Mouse (Mus musculus) forebrain, embryonic 12.5 days (tissue): ENCODE data around the gene Cisd2. TPM values are rescaled to one million over a fixed set of nuclear protein-coding genes. Genes with fewer than 3 reads are reported as not detected.

Source experiments
- ATAC-seq: fragments of 200-750 bp; cut with Nextera tagmentation; 2 replicates; pipeline ENCODE4 v1.8.0; 2017; ENCODE audit warnings: moderate TSS enrichment; ENCODE audit not compliant: low FRiP score
- H3K27ac ChIP-seq: fragments of 300-500 bp; sonication (generic); 2 replicates; pipeline ENCODE4 v1.5.1; 2016; ENCODE audit warnings: mild to moderate bottlenecking
- H3K27me3 ChIP-seq: fragments of 300-500 bp; sonication (generic); 2 replicates; pipeline ENCODE4 v1.6.1; 2016; ENCODE audit warnings: mild to moderate bottlenecking
- H3K36me3 ChIP-seq: fragments of 300-500 bp; sonication (generic); replicated peaks from 2 replicates; pipeline ENCODE4 v1.6.1; 2016; ENCODE audit warnings: mild to moderate bottlenecking
- H3K4me1 ChIP-seq: fragments of 300-500 bp; sonication (generic); 2 replicates; pipeline ENCODE4 v1.6.1; 2016
- H3K4me2 ChIP-seq: fragments of 300-500 bp; sonication (generic); 2 replicates; pipeline ENCODE4 v1.6.1; 2016; ENCODE audit warnings: mild to moderate bottlenecking, moderate library complexity
- H3K4me3 ChIP-seq: fragments of 300-500 bp; sonication (generic); replicated peaks from 2 replicates; pipeline ENCODE4 v1.5.1; 2016; ENCODE audit warnings: mild to moderate bottlenecking
- H3K9ac ChIP-seq: fragments of 300-500 bp; sonication (generic); 2 replicates; pipeline ENCODE4 v1.6.1; 2016; ENCODE audit warnings: mild to moderate bottlenecking
- H3K9me3 ChIP-seq: fragments of 300-500 bp; sonication (generic); 2 replicates; pipeline ENCODE4 v1.6.1; 2016
- WGBS: fragments of 180-500 bp; shearing (Covaris S2); methylation state at CpG from one replicate; pipeline ENCODE4 v1.1.7; 2016; 5-methylcytosine and 5-hydroxymethylcytosine counted together
- polyA plus RNA-seq: library from polyadenylated mRNA; unstranded; fragments of >200 nt; fragmentation: Nextera tagmentation; extraction: Ambion mirVana; gene quantifications from 2 replicates; pipeline ENCODE4 v1.2.1, GENCODE M21; 2016

Cisd2 gene
- polyA plus RNA-seq: 92.3 and 93.0 TPM in 2 replicates

DNA sequence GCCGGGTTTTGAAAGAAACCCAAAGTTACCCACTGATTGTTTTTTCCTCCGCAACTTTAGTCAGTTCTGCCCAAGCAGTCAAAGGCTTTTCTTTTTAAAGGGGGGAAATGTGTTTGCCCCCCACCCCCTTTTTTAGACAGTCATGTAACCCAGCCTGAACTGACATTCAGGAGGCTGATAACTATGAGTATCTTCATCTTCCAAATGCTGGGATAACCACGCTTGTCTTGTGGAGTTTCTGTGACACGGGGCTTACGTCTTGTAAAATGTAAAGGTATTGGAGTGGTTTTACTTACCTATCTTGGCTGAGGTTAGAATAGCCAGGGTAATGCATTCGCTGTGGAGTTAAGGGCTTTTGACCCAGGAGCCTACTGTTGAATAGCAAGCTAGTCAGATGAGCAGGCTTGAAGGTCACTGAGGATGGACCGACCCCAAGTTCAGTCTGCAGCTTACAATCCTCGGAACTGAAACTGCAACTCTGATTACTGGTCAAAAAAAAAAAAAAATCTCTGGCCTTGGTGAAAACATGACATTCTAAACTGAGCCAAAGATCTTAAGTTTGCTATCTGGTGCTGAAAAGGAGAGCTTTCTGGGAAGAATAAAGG lies at the start of gene Cisd2:
Gene Cisd2, minus strand, starts transcription at position 318 of the 605 bp plus-strand sequence.
- peak; percentile 49 for ATAC-seq
- no peaks in the 10 kb centered on the region for H3K27me3 ChIP-seq
- H3K9ac ChIP-seq: peak within 1 kb of the TSS; percentile 65
- peak within 1 kb of the TSS; percentile 63 for H3K4me2 ChIP-seq
- H3K27ac ChIP-seq: peak within 1 kb of the TSS; percentile 92
- H3K4me3 ChIP-seq: peak within 1 kb of the TSS; percentile 55
- H3K9me3 ChIP-seq: no peaks in the 10 kb centered on the region
- H3K4me1 ChIP-seq: peaks cover 25% of the 10 kb centered on the region
- no peaks in the 10 kb centered on the region for H3K36me3 ChIP-seq
- 3% methylated on average over 8 of the region's 8 CpGs for WGBS

DNA sequence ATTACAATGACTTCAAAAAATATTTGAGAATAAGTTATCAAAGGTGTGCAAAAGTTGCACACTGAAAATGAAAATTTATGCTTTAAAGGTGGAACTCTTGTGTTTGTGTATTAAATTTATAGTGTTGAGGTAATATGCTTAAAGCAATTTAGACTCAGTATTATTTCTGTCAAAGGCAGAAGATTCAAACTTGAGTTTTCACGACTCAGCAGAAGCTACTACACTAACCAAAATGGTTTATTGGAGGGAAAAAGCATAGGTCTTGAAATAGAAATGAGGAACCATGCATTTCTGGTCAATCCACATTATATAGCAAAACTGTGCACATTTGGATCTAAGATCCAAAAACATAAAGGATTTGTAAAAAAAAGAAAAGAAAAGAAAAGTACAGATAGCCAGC lies 47.1 kb upstream of the Cisd2 start:
- no peaks in the 10 kb centered on the region for H3K4me1 ChIP-seq
- no peak overlapping the region for H3K4me3 ChIP-seq
- no peaks in the 10 kb centered on the region for H3K9me3 ChIP-seq
- H3K9ac ChIP-seq: no peak overlapping the region
- H3K4me2 ChIP-seq: no peak overlapping the region
- no peak overlapping the region for H3K27ac ChIP-seq
- peaks cover 9% of the 10 kb centered on the region; the same call in 1 of the 2 replicates for H3K36me3 ChIP-seq
- H3K27me3 ChIP-seq: no peaks in the 10 kb centered on the region
- 91% methylated on average over 1 of the region's 1 CpGs for WGBS
- no peak for ATAC-seq

DNA sequence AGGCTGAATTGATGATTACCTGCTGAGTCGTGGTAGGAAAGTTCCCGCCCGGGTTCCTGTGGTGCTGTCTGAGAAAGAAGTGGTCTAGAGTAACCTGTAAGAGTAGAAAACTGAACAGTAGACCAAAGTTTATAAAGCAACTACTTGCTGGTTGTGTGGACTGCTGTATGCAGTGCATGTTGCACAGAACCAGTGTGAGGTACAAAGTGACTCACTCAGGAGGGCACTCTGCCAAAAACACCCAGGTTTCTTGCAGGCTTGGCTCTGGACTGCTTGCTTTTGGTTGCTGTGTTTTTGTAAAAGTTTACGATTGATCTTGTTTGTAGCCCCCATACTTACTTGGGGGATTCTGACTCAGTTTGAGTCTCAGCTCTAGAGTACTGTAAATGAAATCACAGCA lies 46.2 kb upstream of the Cisd2 start:
- no peak overlapping the region for H3K4me3 ChIP-seq
- WGBS: 54% methylated on average over 4 of the region's 4 CpGs
- H3K27me3 ChIP-seq: no peaks in the 10 kb centered on the region
- H3K4me2 ChIP-seq: no peak overlapping the region
- H3K9me3 ChIP-seq: no peaks in the 10 kb centered on the region
- no peaks in the 10 kb centered on the region for H3K4me1 ChIP-seq
- H3K9ac ChIP-seq: no peak overlapping the region
- peaks cover 9% of the 10 kb centered on the region; the same call in 1 of the 2 replicates for H3K36me3 ChIP-seq
- ATAC-seq: no peak
- no peak overlapping the region for H3K27ac ChIP-seq

DNA sequence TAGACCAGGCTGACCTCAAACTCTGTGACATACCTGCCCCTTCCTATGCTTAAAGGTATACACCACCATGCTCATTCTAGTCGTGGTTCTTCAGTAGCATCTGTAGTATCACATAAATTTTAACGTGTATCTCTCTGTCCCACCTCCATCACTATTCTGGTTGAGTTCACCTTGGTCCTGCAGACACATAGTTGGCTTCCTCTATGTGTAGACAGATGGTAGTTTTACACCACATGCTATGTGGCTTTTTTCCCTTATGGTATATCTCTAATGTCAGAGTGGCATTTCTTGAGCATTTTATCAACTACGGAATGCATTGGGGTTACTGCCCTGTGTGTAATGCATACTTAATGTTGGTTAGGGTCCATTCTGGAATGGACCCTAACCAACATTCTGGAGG lies 45.4 kb upstream of the Cisd2 start:
- no peaks in the 10 kb centered on the region for H3K4me1 ChIP-seq
- peaks cover 11% of the 10 kb centered on the region for H3K36me3 ChIP-seq
- ATAC-seq: no peak
- H3K9ac ChIP-seq: no peak overlapping the region
- no peaks in the 10 kb centered on the region for H3K9me3 ChIP-seq
- no peak overlapping the region for H3K4me2 ChIP-seq
- H3K27me3 ChIP-seq: no peaks in the 10 kb centered on the region
- no peak overlapping the region for H3K4me3 ChIP-seq
- 58% methylated on average over 3 of the region's 3 CpGs for WGBS
- no peak overlapping the region for H3K27ac ChIP-seq

DNA sequence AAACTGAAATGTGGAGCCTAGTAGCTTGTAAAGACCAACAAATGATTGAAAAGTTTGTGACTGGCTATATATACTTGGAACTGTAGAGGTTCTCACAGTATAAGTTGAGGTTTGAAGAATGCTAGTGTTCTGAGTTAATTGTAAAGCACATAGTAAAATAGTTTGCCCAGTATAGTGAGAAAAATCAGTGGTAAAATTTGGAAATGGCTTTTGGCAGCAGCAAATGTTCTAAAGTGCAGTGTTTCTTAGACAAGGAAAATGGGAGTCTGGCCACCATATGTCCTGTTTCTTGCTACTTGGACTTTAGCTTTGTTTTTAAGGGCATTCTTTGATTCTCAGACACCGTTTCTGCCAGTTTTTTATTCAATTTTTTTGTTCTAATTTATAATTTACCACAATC lies 44.7 kb upstream of the Cisd2 start:
- no peak for ATAC-seq
- WGBS: 84% methylated on average over 1 of the region's 1 CpGs
- Histone ChIP-seq H3K9ac (no peak overlapping the region), H3K27ac (no peak overlapping the region), H3K36me3 (peaks cover 11% of the 10 kb centered on the region), H3K27me3 (no peaks in the 10 kb centered on the region), H3K4me1 (no peaks in the 10 kb centered on the region), H3K9me3 (no peaks in the 10 kb centered on the region), H3K4me2 (no peak overlapping the region), H3K4me3 (no peak overlapping the region)

DNA sequence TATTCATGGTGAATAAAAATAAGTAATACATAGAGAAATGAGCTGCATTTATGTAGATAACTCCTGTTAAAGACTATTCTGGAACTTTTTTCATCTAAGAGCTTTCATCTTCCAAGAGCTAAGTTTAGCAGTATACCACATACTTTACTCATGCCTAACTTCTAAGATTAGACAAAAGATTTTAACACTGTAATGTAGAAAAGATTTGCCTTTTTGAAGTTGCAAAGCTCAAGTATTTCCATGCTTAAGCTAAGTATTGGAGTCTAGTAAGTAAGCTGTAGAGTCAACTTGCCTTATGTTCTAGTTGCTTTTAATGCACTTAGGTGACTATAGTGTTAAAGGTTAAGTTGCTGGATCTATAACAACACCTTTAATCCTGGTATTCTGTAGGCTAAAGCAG lies 35.3 kb upstream of the Cisd2 start:
- H3K4me1 ChIP-seq: no peaks in the 10 kb centered on the region
- no peaks in the 10 kb centered on the region for H3K9me3 ChIP-seq
- H3K36me3 ChIP-seq: peaks cover 33% of the 10 kb centered on the region
- H3K27me3 ChIP-seq: no peaks in the 10 kb centered on the region
- no peak overlapping the region for H3K9ac ChIP-seq
- no peak overlapping the region for H3K27ac ChIP-seq
- ATAC-seq: no peak
- no peak overlapping the region for H3K4me2 ChIP-seq
- no peak overlapping the region for H3K4me3 ChIP-seq

DNA sequence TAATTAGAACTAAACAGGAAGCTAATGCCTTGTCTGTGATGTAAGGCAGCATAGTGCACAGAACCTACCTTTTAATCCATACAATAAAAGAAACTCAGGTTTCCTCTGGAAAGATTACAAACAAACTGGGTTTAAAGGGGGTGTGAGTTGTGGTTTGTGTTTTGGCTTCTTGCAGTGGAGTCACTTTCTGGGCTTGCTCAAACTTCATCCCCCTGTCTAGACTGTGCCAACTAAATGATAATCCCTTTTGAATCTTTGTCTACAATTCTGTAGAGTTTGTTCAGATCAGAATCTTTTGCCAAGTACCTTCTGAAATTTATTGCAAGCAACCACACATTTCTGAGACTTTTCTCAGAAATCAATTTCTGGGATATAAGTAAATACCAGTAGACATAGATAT lies 21.2 kb upstream of the Cisd2 start:
- Histone ChIP-seq H3K4me3 (no peak overlapping the region), H3K27me3 (no peaks in the 10 kb centered on the region), H3K9ac (no peak overlapping the region), H3K9me3 (no peaks in the 10 kb centered on the region), H3K4me2 (no peak overlapping the region), H3K36me3 (peaks cover 9% of the 10 kb centered on the region), H3K4me1 (peaks cover 21% of the 10 kb centered on the region), H3K27ac (no peak overlapping the region)
- no peak for ATAC-seq

DNA sequence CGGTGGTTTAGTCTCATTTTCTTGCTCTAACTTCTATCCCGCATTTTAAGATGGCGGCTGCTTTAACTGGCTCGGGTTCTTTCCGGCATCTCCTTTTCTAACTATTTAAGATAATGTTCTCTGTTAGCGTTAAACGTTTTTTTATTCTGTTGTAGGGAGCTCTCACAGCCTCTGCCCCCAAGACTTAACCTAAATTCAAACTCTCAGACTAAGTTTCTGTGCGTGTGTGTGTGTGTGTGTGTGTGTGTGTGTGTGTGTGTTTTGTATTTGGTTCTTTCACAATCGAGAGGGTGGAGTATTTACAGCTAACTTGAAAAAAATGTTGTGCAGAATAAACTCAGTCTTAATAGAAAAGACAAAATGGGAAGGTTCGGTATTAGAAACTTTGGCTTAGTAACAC lies 16.9 kb upstream of the Cisd2 start:
- H3K27me3 ChIP-seq: no peaks in the 10 kb centered on the region
- H3K27ac ChIP-seq: no peak overlapping the region
- H3K36me3 ChIP-seq: peaks cover 3% of the 10 kb centered on the region
- H3K4me2 ChIP-seq: peak overlapping the region; percentile 93
- ATAC-seq: no peak
- 54% methylated on average over 10 of the region's 10 CpGs for WGBS
- H3K9me3 ChIP-seq: no peaks in the 10 kb centered on the region
- H3K4me3 ChIP-seq: peak overlapping the region; percentile 97
- H3K9ac ChIP-seq: peak overlapping the region; percentile 98
- peaks cover 30% of the 10 kb centered on the region for H3K4me1 ChIP-seq

DNA sequence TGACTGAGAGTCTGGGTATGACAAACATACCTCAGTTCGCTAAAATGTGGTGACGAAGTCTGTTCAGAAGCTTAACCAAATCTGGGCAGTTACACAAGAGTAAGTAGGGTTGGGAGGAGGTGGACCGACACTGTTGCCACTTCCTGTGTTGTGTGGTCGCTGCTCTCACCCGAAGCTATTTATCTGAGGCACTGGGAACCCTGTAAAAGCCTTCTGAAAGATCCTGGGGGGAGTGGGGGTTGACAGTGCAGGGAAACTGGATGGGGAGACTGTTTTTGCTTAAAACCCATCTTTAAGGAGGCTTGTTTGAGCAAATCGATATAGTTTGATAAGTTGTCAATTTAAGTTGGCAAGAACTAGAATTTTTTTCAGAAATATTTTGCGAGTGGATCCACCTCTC lies 16.5 kb upstream of the Cisd2 start:
- WGBS: 32% methylated on average over 7 of the region's 7 CpGs
- H3K9me3 ChIP-seq: no peaks in the 10 kb centered on the region
- H3K9ac ChIP-seq: peak overlapping the region; percentile 98
- peak overlapping the region; percentile 97 for H3K4me3 ChIP-seq
- no peak overlapping the region for H3K27ac ChIP-seq
- H3K36me3 ChIP-seq: peaks cover 3% of the 10 kb centered on the region
- peaks cover 30% of the 10 kb centered on the region for H3K4me1 ChIP-seq
- peak overlapping the region; percentile 93 for H3K4me2 ChIP-seq
- ATAC-seq: no peak
- no peaks in the 10 kb centered on the region for H3K27me3 ChIP-seq

DNA sequence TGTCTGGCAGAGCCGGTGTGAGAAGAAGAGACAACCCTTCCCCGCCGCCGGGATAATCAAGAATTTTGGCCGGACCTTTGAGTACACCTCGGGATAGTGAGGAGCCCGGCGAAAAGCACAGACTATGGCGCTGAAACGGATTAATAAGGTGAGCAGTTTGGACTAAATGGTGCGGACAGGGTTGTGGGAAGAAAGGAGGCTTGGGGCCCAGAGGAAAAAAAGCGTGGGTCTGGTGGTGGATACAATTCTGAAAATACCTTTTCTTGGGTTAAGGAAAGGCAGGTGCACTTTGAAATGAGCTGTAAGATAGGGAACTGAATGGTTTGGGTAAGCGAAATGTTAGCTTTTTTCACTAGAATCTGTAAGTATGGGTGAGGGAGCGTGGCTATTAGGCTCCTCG lies 15.9 kb upstream of the Cisd2 start:
- Histone ChIP-seq H3K9ac (peak overlapping the region; percentile 98), H3K27ac (peak overlapping the region; percentile 100), H3K4me3 (peak overlapping the region; percentile 97), H3K4me2 (peak overlapping the region; percentile 93), H3K4me1 (peaks cover 30% of the 10 kb centered on the region), H3K9me3 (no peaks in the 10 kb centered on the region), H3K36me3 (peaks cover 3% of the 10 kb centered on the region), H3K27me3 (no peaks in the 10 kb centered on the region)
- no peak for ATAC-seq
- WGBS: 5% methylated on average over 15 of the region's 15 CpGs

DNA sequence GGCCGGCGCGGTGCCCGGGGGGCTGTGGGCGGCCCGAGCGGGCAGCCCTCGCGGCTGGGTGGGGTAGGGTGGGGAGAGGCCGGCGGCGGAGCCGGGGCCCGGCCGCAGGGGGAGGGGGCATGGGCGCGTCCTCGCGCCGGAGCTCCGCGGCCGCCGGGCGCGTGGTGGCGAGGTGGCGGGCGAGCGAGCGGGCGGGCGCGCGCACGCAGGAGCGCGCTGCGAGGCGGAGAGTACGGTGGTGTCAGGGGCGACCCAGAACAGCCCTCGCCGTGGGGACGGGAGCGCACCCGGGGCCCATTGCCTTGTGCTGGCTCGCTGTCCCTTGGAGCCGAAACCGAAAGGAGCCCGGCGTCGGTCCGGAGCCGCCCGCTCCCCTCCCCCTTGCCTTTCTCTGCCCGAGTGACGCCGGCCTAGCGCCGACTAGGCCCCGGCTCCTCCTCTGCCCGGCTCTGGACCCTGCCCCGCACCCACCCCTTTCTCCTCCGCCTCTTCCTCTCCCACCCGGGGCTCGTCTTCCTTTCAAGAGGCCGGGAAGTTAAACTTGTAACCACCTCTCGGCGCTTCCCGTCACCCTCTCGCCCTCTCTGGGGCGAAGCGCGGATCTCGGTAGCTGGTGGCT lies 15.3 kb upstream of the Cisd2 start:
- peak; percentile 74 for ATAC-seq
- H3K9ac ChIP-seq: peak overlapping the region; percentile 98
- peaks cover 3% of the 10 kb centered on the region; the same call in 1 of the 2 replicates for H3K36me3 ChIP-seq
- peak overlapping the region; percentile 97 for H3K4me3 ChIP-seq
- peak overlapping the region; percentile 93 for H3K4me2 ChIP-seq
- H3K27ac ChIP-seq: peak overlapping the region; percentile 100
- peaks cover 30% of the 10 kb centered on the region for H3K4me1 ChIP-seq
- H3K9me3 ChIP-seq: no peaks in the 10 kb centered on the region
- WGBS: 0% methylated on average over 58 of the region's 76 CpGs
- no peaks in the 10 kb centered on the region for H3K27me3 ChIP-seq

DNA sequence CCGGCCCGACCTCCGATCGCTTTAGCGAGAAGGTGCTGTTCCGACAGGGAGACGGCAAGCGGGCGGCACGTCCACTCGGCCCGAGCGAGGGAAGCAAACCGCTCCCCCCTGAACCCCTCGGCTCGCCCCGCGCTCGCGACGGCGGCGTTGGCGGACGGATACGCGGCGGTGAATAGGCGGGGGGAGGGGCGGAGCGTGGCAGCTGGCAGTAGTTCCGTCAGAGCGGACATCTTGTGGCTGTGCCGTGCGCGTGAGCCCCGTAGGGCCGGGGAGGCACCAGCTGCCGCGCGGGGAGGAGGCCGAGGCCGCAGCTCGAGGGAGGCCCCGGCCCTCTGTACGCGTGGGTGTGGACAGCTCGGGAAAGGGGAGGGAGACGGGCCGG lies 14.8 kb upstream of the Cisd2 start:
- H3K27me3 ChIP-seq: no peaks in the 10 kb centered on the region
- H3K36me3 ChIP-seq: no peaks in the 10 kb centered on the region; the same call in 1 of the 2 replicates
- peak overlapping the region; percentile 98 for H3K9ac ChIP-seq
- under 1% methylated on average over 48 of the region's 50 CpGs for WGBS
- H3K4me1 ChIP-seq: peaks cover 30% of the 10 kb centered on the region
- H3K4me2 ChIP-seq: peak overlapping the region; percentile 93
- H3K9me3 ChIP-seq: no peaks in the 10 kb centered on the region
- H3K27ac ChIP-seq: peak overlapping the region; percentile 100
- ATAC-seq: peak; percentile 83
- peak overlapping the region; percentile 97 for H3K4me3 ChIP-seq
